Mouse (Mus musculus): ENCODE data around the gene Plcl2.

GRCm38 (mm10) chr17:50606890-50607289 lies 97.7 kb downstream of the Plcl2 start:
- TF ChIP-seq CTCF (IDR thresholded peaks at IDR 0.05; ENCODE audit: low read depth, low read length) (no peak), EP300 (IDR thresholded peaks at IDR 0.05; ENCODE audit: insufficient read depth, low read depth, low read length) (no peak), POLR2A (IDR thresholded peaks at IDR 0.05; ENCODE audit: insufficient read depth, low read length) (no peak)
